Mouse (Mus musculus): ENCODE data around the gene Mfsd2a.
A peak's percentile ranks its signal among the peaks of the same experiment; 100 is the strongest.
"Not testable (repeated sequence)": the region's sequence is repeated elsewhere in the genome, so short reads cannot be mapped to it uniquely, and the experiment has no call there.

Mfsd2a gene

DNA sequence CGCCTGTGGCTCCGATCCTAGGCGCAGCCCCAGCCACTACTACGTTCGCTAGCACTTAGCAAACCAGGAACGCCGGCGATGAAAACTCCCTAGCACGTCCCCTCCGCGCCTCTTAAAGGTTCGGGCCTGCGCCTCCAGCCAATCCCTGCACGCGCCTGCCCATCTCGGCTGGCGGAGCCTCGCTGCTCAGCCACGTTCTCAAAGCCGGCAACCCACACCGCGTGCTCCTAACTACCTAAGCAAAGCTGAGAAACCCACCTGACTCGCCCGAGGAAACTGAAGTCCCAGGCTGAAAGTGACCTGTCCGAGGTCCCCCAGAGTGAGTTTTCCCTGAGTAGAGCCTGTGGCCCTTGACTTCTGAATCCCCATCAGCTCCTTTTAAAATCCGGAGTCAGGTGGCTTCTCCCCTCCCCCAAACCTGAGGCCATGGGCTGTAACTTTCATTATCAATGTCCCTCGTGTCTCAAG lies at the start of gene Mfsd2a:
Gene Mfsd2a (minus strand): TSS at position 89 of the 468 bp plus-strand sequence.
- DNase-seq (ENCODE audit: extremely low spot score): peak; percentile 81

- DNase-seq (ENCODE audit: extremely low spot score): peak; percentile 56
These were observed 44.3 kb upstream of the Mfsd2a start for GRCm38 (mm10) chr4:123005054-123005966.

DNA sequence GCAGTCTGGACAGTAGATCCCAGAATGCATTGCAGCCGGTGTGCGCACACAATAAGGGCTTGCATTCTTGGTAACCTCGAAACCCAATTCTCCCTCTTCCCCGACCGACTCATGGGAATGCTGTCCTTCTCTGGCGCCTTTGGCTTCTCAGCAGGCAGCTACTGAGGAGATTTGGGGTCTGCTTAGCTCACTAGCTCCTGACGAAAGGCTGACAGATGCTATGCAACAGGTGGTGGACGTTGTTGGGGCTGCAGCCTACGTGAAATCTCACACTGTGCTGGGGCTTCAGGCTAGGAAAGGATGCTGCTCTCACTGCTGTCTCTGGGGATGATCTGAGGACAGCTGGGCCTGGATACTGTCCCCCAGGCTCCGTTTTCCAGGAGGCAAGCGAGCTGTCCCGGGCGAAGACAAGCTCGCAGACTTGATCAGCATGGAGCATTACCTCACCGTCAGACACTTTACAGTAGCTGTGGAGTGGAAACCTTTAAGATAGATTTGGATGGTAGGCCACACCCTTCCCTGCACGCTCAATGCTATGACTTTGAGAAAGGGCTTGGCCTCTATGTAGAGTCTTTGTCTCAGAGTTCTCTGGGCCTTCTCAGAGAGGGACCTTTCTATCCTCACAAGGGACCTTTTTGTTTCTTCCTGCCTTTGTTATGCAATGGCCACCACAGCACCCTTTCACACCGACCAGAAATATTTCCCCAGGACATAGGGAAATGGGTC lies 39.8 kb upstream of the Mfsd2a start:
- no peak for DNase-seq (ENCODE audit: extremely low spot score)

- DNase-seq (ENCODE audit: extremely low spot score): no peak
These were observed 39.1 kb upstream of the Mfsd2a start for GRCm38 (mm10) chr4:123000130-123000529.

- peak; percentile 72 for DNase-seq (ENCODE audit: extremely low spot score)
These were observed 38.3 kb upstream of the Mfsd2a start for GRCm38 (mm10) chr4:122999263-122999691.

GRCm38 (mm10) chr4:122998537-122999262 lies 37.7 kb upstream of the Mfsd2a start:
- peak; percentile 87 for DNase-seq (ENCODE audit: extremely low spot score)

DNA sequence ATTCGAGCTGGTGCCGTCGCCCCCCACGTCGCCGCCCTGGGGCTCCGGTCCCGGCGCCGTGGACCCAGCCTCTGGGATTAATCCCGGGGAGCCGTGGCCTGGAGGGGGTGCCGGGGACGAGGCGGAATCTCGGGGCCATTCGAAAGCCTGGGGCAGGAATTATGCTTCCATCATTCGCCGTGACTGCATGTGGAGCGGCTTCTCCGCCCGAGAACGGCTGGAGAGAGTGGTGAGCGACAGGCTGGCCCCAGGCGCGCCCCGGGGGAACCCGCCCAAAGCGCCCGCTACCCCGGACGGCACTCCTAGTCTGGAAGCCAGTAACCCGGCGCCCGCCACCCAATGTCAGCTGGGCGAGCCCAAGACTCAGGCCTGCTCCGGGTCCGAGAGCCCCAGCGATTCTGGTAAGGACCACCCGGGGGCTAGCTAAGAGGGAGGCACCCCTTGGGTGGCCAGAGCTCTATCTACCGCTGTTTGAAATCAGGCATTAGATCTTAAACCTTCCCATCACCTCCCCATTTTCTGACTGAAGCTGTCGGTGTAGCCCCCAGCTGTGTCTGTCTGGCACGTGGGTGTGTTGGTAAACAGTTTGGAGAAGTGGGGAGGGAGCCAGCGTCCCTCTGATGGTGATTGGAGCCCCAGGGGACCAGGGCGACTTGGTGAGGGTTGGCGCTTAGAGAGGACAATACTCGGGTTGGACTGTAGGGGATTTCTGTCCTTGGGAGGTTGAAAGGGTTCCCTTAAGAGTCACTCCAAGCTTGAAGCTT lies 35.8 kb upstream of the Mfsd2a start:
- peak; percentile 71 for DNase-seq (ENCODE audit: extremely low spot score)

DNA sequence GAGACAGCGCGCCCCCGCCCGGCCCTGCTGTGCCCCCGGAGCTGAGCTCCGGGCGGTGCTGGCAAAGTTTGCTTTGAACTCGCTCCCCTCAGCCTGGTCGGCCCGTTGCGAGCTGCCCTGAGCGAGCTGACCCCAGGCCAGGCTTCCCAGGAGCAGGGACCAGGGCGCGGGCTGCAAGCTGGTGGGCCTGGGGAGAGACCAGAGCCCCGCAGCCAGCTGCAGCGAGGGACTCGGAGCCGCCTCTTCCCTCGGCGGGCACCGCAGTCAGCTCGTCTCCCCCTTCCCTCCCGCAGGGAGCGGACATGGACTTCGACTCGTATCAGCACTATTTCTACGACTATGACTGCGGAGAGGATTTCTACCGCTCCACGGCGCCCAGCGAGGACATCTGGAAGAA lies 35.2 kb upstream of the Mfsd2a start:
- DNase-seq (ENCODE audit: extremely low spot score): no peak

DNA sequence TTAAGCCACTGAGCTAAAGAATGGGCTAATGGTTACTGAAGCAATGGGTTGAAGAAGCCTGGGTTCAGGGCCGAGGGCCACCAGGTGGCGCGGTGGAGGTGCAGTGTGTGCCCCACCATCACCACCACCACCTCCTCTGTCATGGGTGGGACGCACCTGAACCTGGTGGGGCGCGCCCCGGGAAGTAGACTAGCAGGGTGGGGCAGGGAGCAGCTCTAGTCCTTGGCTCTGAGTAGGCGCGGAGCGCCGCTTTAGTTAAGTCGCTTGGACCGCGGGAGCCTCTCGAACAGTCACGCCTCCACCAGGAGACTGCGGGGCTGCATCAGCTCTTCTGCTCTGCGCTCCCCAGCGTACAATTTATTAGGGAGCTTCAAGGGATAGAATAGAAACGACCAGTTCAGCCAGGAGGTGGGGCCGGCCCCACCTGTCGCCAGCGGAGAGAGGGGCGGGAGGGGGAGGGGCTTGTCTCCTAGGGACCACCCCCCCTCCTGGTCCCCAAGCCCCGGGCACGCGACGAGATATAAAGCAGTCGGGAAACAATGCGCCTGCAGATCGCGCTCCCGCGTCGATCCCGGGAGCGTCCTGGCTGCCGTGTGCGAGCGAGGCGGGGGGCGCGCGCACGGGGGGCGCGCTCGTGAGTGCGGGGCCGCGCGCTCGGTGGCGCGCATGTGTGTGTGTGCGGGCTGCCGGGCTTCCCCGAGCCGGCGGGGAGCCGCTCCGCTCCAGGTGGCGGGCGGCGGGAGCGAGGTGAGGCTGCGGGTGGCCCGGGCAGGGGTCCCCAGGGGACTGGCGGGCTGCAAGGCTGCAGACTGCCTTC lies 34.6 kb upstream of the Mfsd2a start, which contains the start of gene Mycl:
Gene Mycl (plus strand): TSS at position 249 of the 817 bp plus-strand sequence.
- DNase-seq (ENCODE audit: extremely low spot score): peak; percentile 90

- DNase-seq (ENCODE audit: extremely low spot score): no peak
These were observed 31.3 kb upstream of the Mfsd2a start for GRCm38 (mm10) chr4:122992276-122992675.

DNA sequence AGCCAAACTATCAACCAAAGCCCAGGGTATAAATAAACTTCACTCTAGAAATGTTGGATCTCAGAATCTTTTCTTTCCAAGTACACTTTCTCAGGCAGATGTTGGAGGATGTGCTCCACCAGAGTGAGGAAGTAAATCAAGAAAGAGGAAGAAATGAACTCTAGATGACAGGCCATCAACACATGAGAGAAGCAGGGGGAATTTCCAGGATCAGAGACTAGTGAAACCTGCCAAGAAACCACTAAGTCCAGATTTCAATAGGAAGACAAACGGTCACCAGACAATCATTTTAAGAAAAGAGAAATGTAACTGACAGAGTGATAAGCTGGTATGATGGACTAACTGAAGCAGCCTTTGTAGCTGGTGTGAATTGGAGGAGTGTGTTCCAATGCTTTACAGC lies 30.2 kb upstream of the Mfsd2a start:
- DNase-seq (ENCODE audit: extremely low spot score): no peak

GRCm38 (mm10) chr4:122988004-122988403 lies 27.0 kb upstream of the Mfsd2a start:
- not testable (repeated sequence) for DNase-seq (ENCODE audit: extremely low spot score)

DNA sequence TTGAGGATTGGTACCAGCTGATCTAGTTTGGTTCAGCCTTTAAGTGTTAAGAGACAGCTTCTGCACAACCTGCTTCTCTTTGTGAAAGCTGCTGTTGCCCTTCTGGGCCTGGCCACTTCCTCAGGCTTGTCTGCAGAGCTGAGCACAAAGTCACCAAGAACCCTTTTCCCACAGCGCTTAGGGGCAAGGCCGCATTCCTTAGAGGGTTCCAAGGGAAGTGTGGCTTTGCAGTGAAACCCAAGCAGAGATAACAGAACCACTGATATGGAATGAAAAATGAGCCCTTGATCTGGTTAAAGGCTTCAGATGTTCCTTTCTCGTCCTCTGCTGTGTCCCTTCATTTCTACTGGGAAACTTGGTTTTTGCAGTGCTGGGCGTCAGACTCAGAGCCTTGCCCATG lies 26.4 kb upstream of the Mfsd2a start:
- no peak for DNase-seq (ENCODE audit: extremely low spot score)

- peak; percentile 55 for DNase-seq (ENCODE audit: extremely low spot score)
These were observed 24.1 kb upstream of the Mfsd2a start for GRCm38 (mm10) chr4:122985110-122985509.

- DNase-seq (ENCODE audit: extremely low spot score): no peak
These were observed 22.7 kb upstream of the Mfsd2a start for GRCm38 (mm10) chr4:122983486-122984261.

GRCm38 (mm10) chr4:122982537-122982936 lies 21.5 kb upstream of the Mfsd2a start:
- no peak for DNase-seq (ENCODE audit: extremely low spot score)

DNA sequence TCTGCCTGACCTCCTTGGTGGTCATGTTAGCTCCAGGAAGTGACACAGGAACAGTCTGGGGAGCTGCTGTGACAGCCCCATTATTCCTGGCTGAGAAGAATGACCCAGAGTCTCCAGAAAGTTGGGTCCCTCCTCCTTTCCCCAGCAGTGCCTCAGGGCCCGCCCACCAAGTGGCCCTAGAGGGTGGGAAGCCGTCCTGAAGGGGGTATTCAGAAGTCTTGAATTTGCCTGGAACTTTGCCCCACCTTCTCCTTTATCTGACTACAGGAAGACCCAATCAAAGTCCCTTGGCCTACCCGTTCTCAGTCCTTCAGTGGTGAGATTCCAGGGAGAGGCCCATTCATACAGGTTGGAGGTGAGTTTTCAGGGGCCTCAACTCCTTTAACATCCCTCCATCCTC lies 20.9 kb upstream of the Mfsd2a start:
- no peak for DNase-seq (ENCODE audit: extremely low spot score)

DNA sequence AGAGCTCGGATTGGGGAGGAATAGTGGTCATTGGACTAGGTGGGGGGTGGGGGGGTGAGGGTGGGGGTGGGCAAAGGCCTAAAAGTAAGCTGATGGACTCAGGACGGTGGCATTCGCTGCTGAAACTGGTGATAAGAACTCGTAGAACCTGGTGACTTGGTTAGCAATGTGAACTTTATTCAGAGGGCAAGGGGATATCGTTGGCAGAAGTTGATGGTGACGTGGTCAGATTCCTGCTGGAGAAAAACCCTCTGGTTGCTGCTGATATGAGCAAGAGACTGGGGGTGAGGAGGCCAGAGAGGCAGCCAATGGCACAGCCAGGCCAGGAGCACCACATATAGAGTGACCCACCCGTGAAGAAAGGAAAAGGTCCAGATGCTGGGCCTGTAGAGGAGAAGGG lies 20.2 kb upstream of the Mfsd2a start:
- DNase-seq (ENCODE audit: extremely low spot score): no peak

DNA sequence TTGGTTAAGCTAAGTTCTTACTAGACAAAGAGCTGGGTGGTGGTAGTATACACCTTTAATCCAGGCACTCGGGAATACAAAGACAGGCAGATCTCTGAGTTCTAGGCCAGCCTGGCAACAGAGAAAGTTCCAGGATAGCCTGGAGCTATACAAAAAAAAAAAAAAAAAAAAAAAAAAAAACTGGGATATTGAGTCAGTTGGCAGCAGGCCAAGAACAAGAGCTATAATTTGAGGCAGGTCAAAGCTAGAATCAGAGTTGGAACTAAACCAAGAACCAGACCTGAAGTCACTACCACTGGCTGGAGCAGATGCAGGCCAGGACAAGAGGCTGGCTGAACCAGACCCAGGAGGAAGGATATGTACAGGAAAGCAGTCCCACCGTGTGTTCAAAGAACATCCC lies 19.7 kb upstream of the Mfsd2a start:
- no peak for DNase-seq (ENCODE audit: extremely low spot score)
